Mouse (Mus musculus) ES-Bruce4 (cell line): ENCODE results near the gene Pgm2l1.

Source experiments
- CTCF ChIP-seq: IDR thresholded peaks from one replicate; pipeline ENCODE4 v1.8.1; 2011; ENCODE audit warnings: low read depth, low read length
- EP300 ChIP-seq: IDR thresholded peaks from 2 replicates; pipeline ENCODE4 v1.6.1; 2011; ENCODE audit warnings: low read depth, low read length; ENCODE audit not compliant: insufficient read depth
- POLR2A ChIP-seq: IDR thresholded peaks from one replicate; pipeline ENCODE4 v1.8.1; 2011; ENCODE audit warnings: low read length; ENCODE audit not compliant: insufficient read depth

- TF ChIP-seq CTCF, result no peak
- TF ChIP-seq POLR2A, result no peak
- no peak for TF ChIP-seq EP300
Observed at GRCm38 (mm10) chr7:100317534-100317933, 90.3 kb downstream of the Pgm2l1 start.
